Mouse (Mus musculus) liver, adult 2 months (tissue): ENCODE data around the gene Stk38l.

Source experiments
- CTCF ChIP-seq: fragments of 200-500 bp; IDR thresholded peaks from 2 replicates; pipeline ENCODE4 v1.5.1; 2011; ENCODE audit warnings: low read depth, low read length, control low read depth
- POLR2A ChIP-seq: fragments of 200-500 bp; IDR thresholded peaks from 2 replicates; pipeline ENCODE4 v1.6.1; 2011; ENCODE audit warnings: low read length, control low read depth; ENCODE audit not compliant: insufficient read depth; ENCODE audit errors: extremely low read depth

DNA sequence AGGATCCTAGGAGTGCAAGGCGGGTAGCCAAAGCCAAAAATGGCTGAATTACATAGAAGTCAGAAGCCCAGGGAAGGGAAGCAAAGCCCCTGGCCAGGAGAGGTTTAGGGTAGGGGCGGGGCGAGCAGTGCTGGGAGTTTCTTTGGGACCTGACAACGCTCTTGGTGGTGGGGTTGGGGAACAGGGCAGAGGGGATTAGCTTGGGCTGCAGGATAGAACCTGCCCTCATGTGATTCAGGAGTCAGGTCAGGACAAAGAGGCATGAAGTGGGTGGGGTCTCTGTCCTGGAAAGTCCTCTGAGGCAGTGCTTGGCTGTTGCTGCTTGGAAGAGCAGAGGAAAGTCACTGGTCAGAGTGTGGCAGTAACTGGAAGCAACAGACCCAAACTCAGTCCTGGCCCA, 40.9 kb upstream of the Stk38l start:
- TF ChIP-seq CTCF = no peak
- TF ChIP-seq POLR2A = no peak
